Mouse (Mus musculus): ENCODE results near the gene Zfp511.

DNA sequence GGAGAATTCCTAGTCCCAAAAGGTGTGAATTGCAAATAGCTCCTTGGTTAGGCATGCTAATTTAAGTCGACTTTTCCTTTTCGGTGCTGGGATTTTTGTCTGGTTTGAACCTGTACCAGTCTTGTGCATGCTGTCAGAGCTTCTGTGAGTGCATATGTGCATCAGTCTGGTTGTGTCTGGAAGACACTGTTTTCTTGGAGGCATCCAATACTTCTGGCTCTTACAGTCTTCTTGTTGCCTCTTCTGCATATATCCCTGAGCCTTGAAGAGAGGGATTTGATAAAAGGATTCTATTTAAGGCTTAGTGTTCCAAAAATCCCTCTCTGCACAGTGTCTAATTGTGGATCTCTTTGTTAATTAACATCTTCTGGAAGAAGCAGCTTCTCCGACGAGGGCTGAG lies 17.9 kb downstream of the Zfp511 start:
- TF ChIP-seq POLR2A (IDR thresholded peaks at IDR 0.05; ENCODE audit: borderline replicate concordance, control insufficient read depth, low read depth, low read length) (no peak), CTCF (IDR thresholded peaks at IDR 0.05; ENCODE audit: control insufficient read depth, insufficient read depth, low read length) (no peak)
